Mouse (Mus musculus): Measurements from ENCODE around the gene Zdhhc8.

Gene Zdhhc8

GRCm38 (mm10) chr16:18194208-18194985, 40.5 kb downstream of the Zdhhc8 start:
- peak; percentile 57 for DNase-seq

- no peak for DNase-seq
These were observed 43.9 kb downstream of the Zdhhc8 start for GRCm38 (mm10) chr16:18191006-18191405.

GRCm38 (mm10) chr16:18187221-18187620, 47.7 kb downstream of the Zdhhc8 start:
- DNase-seq, result no peak

- no peak for DNase-seq
These were observed 48.1 kb downstream of the Zdhhc8 start for GRCm38 (mm10) chr16:18186798-18187197.

- peak; percentile 50 for DNase-seq
These were observed 49.1 kb downstream of the Zdhhc8 start for GRCm38 (mm10) chr16:18185715-18186449.

GRCm38 (mm10) chr16:18182766-18183165, 52.2 kb downstream of the Zdhhc8 start:
- no peak for DNase-seq

- no peak for DNase-seq
These were observed 53.5 kb downstream of the Zdhhc8 start for GRCm38 (mm10) chr16:18181398-18181797.

GRCm38 (mm10) chr16:18179591-18179990, 55.3 kb downstream of the Zdhhc8 start:
- no peak for DNase-seq

GRCm38 (mm10) chr16:18176758-18177157, 58.2 kb downstream of the Zdhhc8 start:
- DNase-seq, result no peak

GRCm38 (mm10) chr16:18175817-18176541, 59.0 kb downstream of the Zdhhc8 start:
- no peak for DNase-seq

- DNase-seq, result no peak
These were observed 61.1 kb downstream of the Zdhhc8 start for GRCm38 (mm10) chr16:18173788-18174187.

- no peak for DNase-seq
These were observed 61.7 kb downstream of the Zdhhc8 start for GRCm38 (mm10) chr16:18173231-18173630.

GRCm38 (mm10) chr16:18172266-18172855, 62.6 kb downstream of the Zdhhc8 start:
- peak; percentile 88 for DNase-seq
